8 mouse cellular contexts compared by ENCODE assay signal in genomic region chr1:106758734-106759571, GRCm38 (mm10). TPM values are rescaled to one million over a fixed set of nuclear protein-coding genes. Genes with fewer than 3 reads are reported as not detected.
DNase-seq lines count a peak whose midpoint lies in the region; ATAC-seq and TF ChIP-seq lines count a peak whose summit lies in the region.

No protein-coding gene starts in this region.

- DNase-seq in heart, postnatal 25 days (ENCODE audit: low spot score): no peak
- DNase-seq in cerebellum, adult 2 months: peak in 1 of 2 experiments; percentile 30

- WGBS in heart, embryonic 11.5 days (ENCODE audit: insufficient replicate concordance): 3% methylated on average over 34 of the region's 34 CpGs
- WGBS in cerebellum, adult 2 months: under 1% methylated on average over 34 of the region's 34 CpGs
- WGBS in intestine, embryonic 16.5 days: 2% methylated on average over 34 of the region's 34 CpGs
- 2% methylated on average over 34 of the region's 34 CpGs for WGBS in limb, embryonic 15.5 days
- 4% methylated on average over 34 of the region's 34 CpGs for WGBS in midbrain, embryonic 15.5 days
- 1% methylated on average over 34 of the region's 34 CpGs for WGBS in stomach, embryonic 14.5 days

- H3K4me1 ChIP-seq in heart, embryonic 11.5 days (ENCODE audit: control insufficient read depth, insufficient read depth, low read length): peaks cover 6% of the 10 kb centered on the region
- H3K4me1 ChIP-seq in cerebellum, adult 2 months (ENCODE audit: control insufficient read depth, insufficient read depth, low read length): peaks cover 4% of the 10 kb centered on the region
- H3K4me1 ChIP-seq in intestine, embryonic 16.5 days (ENCODE audit: control insufficient read depth, insufficient read depth, low read length): peaks cover 19% of the 10 kb centered on the region
- H3K4me1 ChIP-seq in limb, embryonic 15.5 days: peaks cover 12% of the 10 kb centered on the region
- peaks cover 16% of the 10 kb centered on the region for H3K4me1 ChIP-seq in midbrain, embryonic 15.5 days
- H3K4me1 ChIP-seq in stomach, embryonic 14.5 days (ENCODE audit: control insufficient read depth, insufficient read depth, low read length): peaks cover 14% of the 10 kb centered on the region

- peak; percentile 71 for ATAC-seq in heart, embryonic 11.5 days (replicated peaks; ENCODE audit: insufficient number of reproducible peaks, low FRiP score, low TSS enrichment)
- ATAC-seq in frontal cortex, adult (ENCODE audit: low TSS enrichment): peak; percentile 21
- peak; percentile 70 for ATAC-seq in intestine, embryonic 16.5 days
- ATAC-seq in limb, embryonic 15.5 days (ENCODE audit: insufficient number of reproducible peaks, low FRiP score, low TSS enrichment, low read depth): peak; percentile 35
- ATAC-seq in midbrain, embryonic 15.5 days (replicated peaks): peak; percentile 37
- ATAC-seq in stomach, embryonic 14.5 days (ENCODE audit: insufficient number of reproducible peaks, insufficient read depth, low FRiP score, low read depth): peak; percentile 59

- intact Hi-C loops in heart, postnatal 25 days (cut with DNase I): no loop called here

- peak overlapping the region; percentile 75 for H3K4me3 ChIP-seq in heart, embryonic 11.5 days (ENCODE audit: low read depth, low read length)
- H3K4me3 ChIP-seq in cerebellum, adult 2 months (replicated peaks; ENCODE audit: insufficient read depth, low read depth, low read length): peak overlapping the region; percentile 59
- H3K4me3 ChIP-seq in intestine, embryonic 16.5 days (ENCODE audit: low read length): peak overlapping the region; percentile 80
- H3K4me3 ChIP-seq in limb, embryonic 15.5 days: peak overlapping the region; percentile 83
- H3K4me3 ChIP-seq in midbrain, embryonic 15.5 days: peak overlapping the region; percentile 72
- peak overlapping the region; percentile 75 for H3K4me3 ChIP-seq in stomach, embryonic 14.5 days (ENCODE audit: low read depth, low read length)

- peak overlapping the region; percentile 78 for H3K9ac ChIP-seq in heart, embryonic 11.5 days (ENCODE audit: low read depth, low read length)
- H3K9ac ChIP-seq in intestine, embryonic 16.5 days (ENCODE audit: low read depth, low read length): peak overlapping the region; percentile 75
- H3K9ac ChIP-seq in limb, embryonic 15.5 days: peak overlapping the region; percentile 72
- peak overlapping the region; percentile 64 for H3K9ac ChIP-seq in midbrain, embryonic 15.5 days
- peak overlapping the region; percentile 63 for H3K9ac ChIP-seq in stomach, embryonic 14.5 days (replicated peaks; ENCODE audit: low read depth, low read length)

- H3K9me3 ChIP-seq in heart, embryonic 11.5 days (replicated peaks; ENCODE audit: control insufficient read depth, low read length): no peaks in the 10 kb centered on the region
- H3K9me3 ChIP-seq in intestine, embryonic 16.5 days (ENCODE audit: control insufficient read depth, low read length): no peaks in the 10 kb centered on the region
- no peaks in the 10 kb centered on the region for H3K9me3 ChIP-seq in limb, embryonic 15.5 days
- H3K9me3 ChIP-seq in midbrain, embryonic 15.5 days: no peaks in the 10 kb centered on the region
- no peaks in the 10 kb centered on the region for H3K9me3 ChIP-seq in stomach, embryonic 14.5 days (ENCODE audit: control insufficient read depth, low read depth, low read length)

- no peak for TF ChIP-seq CTCF in cerebellum, adult 2 months (IDR thresholded peaks at IDR 0.05; ENCODE audit: borderline replicate concordance, insufficient read depth, low read depth, low read length)

- H3K27me3 ChIP-seq in heart, embryonic 11.5 days (ENCODE audit: control insufficient read depth, insufficient read depth, low read length): no peaks in the 10 kb centered on the region
- no peaks in the 10 kb centered on the region for H3K27me3 ChIP-seq in cerebellum, adult 2 months (ENCODE audit: control insufficient read depth, insufficient read depth, low read length)
- no peaks in the 10 kb centered on the region for H3K27me3 ChIP-seq in intestine, embryonic 16.5 days (replicated peaks; ENCODE audit: control insufficient read depth, insufficient read depth, low read length)
- H3K27me3 ChIP-seq in limb, embryonic 15.5 days: no peaks in the 10 kb centered on the region
- H3K27me3 ChIP-seq in midbrain, embryonic 15.5 days (replicated peaks): no peaks in the 10 kb centered on the region
- H3K27me3 ChIP-seq in stomach, embryonic 14.5 days (ENCODE audit: control insufficient read depth, insufficient read depth, low read length): no peaks in the 10 kb centered on the region

- no peaks in the 10 kb centered on the region for H3K36me3 ChIP-seq in heart, embryonic 11.5 days (ENCODE audit: control insufficient read depth, insufficient read depth, low read length)
- no peaks in the 10 kb centered on the region for H3K36me3 ChIP-seq in intestine, embryonic 16.5 days (ENCODE audit: control insufficient read depth, insufficient read depth, low read length)
- peaks cover 3% of the 10 kb centered on the region for H3K36me3 ChIP-seq in limb, embryonic 15.5 days
- no peaks in the 10 kb centered on the region; the same call in 1 of the 2 replicates for H3K36me3 ChIP-seq in midbrain, embryonic 15.5 days (replicated peaks)
- H3K36me3 ChIP-seq in stomach, embryonic 14.5 days (ENCODE audit: control insufficient read depth, insufficient read depth, low read length): no peaks in the 10 kb centered on the region

- peak overlapping the region; percentile 100 for H3K4me2 ChIP-seq in heart, embryonic 11.5 days
- H3K4me2 ChIP-seq in intestine, embryonic 16.5 days (ENCODE audit: low read depth, low read length): peak overlapping the region; percentile 95
- H3K4me2 ChIP-seq in limb, embryonic 15.5 days: peak overlapping the region; percentile 93
- H3K4me2 ChIP-seq in midbrain, embryonic 15.5 days: peak overlapping the region; percentile 95
- H3K4me2 ChIP-seq in stomach, embryonic 14.5 days (replicated peaks; ENCODE audit: low read depth, low read length): peak overlapping the region; percentile 76

- peak overlapping the region; percentile 87 for H3K27ac ChIP-seq in heart, embryonic 11.5 days (ENCODE audit: low read depth, low read length)
- H3K27ac ChIP-seq in cerebellum, adult 2 months (ENCODE audit: insufficient read depth, low read length): no peak overlapping the region
- peak overlapping the region; percentile 86 for H3K27ac ChIP-seq in intestine, embryonic 16.5 days (ENCODE audit: low read length)
- H3K27ac ChIP-seq in limb, embryonic 15.5 days: peak overlapping the region; percentile 86
- peak overlapping the region; percentile 90 for H3K27ac ChIP-seq in midbrain, embryonic 15.5 days
- H3K27ac ChIP-seq in stomach, embryonic 14.5 days (ENCODE audit: low read length): peak overlapping the region; percentile 75

- no peak for TF ChIP-seq POLR2A in cerebellum, adult 2 months (IDR thresholded peaks at IDR 0.05; ENCODE audit: borderline replicate concordance, insufficient read depth, low read length)

RNA-seq across cellular contexts. Expression of gene Kdsr, which starts 0.6 kb away (rescaled TPM):
- 7.1 and 8.2 TPM in 2 replicates for polyA plus RNA-seq in heart, embryonic 11.5 days (2014; fragmentation: Nextera tagmentation; extraction: Ambion mirVana)
- 1 to 10 TPM; 6.1 to 6.9 TPM for total RNA-seq in heart, postnatal 25 days (2021)
- polyA plus RNA-seq in cerebellum, adult 2 months (2012; rRNA removed): 18.7 and 20.5 TPM in 2 replicates
- 14.9 and 17.1 TPM in 2 replicates for polyA plus RNA-seq in intestine, embryonic 16.5 days (2015; fragmentation: Nextera tagmentation; extraction: Ambion mirVana)
- polyA plus RNA-seq in limb, embryonic 15.5 days (2015; fragmentation: Nextera tagmentation; extraction: Ambion mirVana): 19.4 TPM in 2 replicates
- 14.9 and 17.0 TPM in 2 replicates for polyA plus RNA-seq in midbrain, embryonic 15.5 days (2015; fragmentation: Nextera tagmentation; extraction: Ambion mirVana)
- polyA plus RNA-seq in stomach, embryonic 14.5 days (2014; fragmentation: Nextera tagmentation; extraction: Ambion mirVana): 18.4 and 19.2 TPM in 2 replicates

RNA-seq across cellular contexts. Expression of gene Vps4b, which starts 37.6 kb away (rescaled TPM):
- 47.6 and 59.2 TPM in 2 replicates for polyA plus RNA-seq in heart, embryonic 11.5 days (2014; fragmentation: Nextera tagmentation; extraction: Ambion mirVana)
- 10 to 100 TPM; 27.6 to 31.6 TPM for total RNA-seq in heart, postnatal 25 days (2021)
- polyA plus RNA-seq in cerebellum, adult 2 months (2012; rRNA removed): 26.5 and 33.0 TPM in 2 replicates
- 68.9 and 78.2 TPM in 2 replicates for polyA plus RNA-seq in intestine, embryonic 16.5 days (2015; fragmentation: Nextera tagmentation; extraction: Ambion mirVana)
- polyA plus RNA-seq in limb, embryonic 15.5 days (2015; fragmentation: Nextera tagmentation; extraction: Ambion mirVana): 64.1 and 70.7 TPM in 2 replicates
- polyA plus RNA-seq in midbrain, embryonic 15.5 days (2015; fragmentation: Nextera tagmentation; extraction: Ambion mirVana): 30.2 and 32.1 TPM in 2 replicates
- 74.1 and 82.3 TPM in 2 replicates for polyA plus RNA-seq in stomach, embryonic 14.5 days (2014; fragmentation: Nextera tagmentation; extraction: Ambion mirVana)

RNA-seq across cellular contexts. Expression of gene Bcl2, which starts 44.9 kb away (rescaled TPM):
- polyA plus RNA-seq in heart, embryonic 11.5 days (2014; fragmentation: Nextera tagmentation; extraction: Ambion mirVana): 7.3 and 7.9 TPM in 2 replicates
- 1 to 10 TPM; 3.7 to 4.4 TPM for total RNA-seq in heart, postnatal 25 days (2021)
- polyA plus RNA-seq in cerebellum, adult 2 months (2012; rRNA removed): 3.9 and 4.6 TPM in 2 replicates
- polyA plus RNA-seq in intestine, embryonic 16.5 days (2015; fragmentation: Nextera tagmentation; extraction: Ambion mirVana): 10.1 and 11.9 TPM in 2 replicates
- 19.2 and 20.3 TPM in 2 replicates for polyA plus RNA-seq in limb, embryonic 15.5 days (2015; fragmentation: Nextera tagmentation; extraction: Ambion mirVana)
- 15.6 and 15.7 TPM in 2 replicates for polyA plus RNA-seq in midbrain, embryonic 15.5 days (2015; fragmentation: Nextera tagmentation; extraction: Ambion mirVana)
- polyA plus RNA-seq in stomach, embryonic 14.5 days (2014; fragmentation: Nextera tagmentation; extraction: Ambion mirVana): 16.2 and 19.2 TPM in 2 replicates

Comparison
In these comparisons a context has a peak if more than half of its experiments do, and no peak if none do; other contexts are left out.
1. ATAC-seq: peak in every context shown above with its lines; median percentile 71 in heart, embryonic 11.5 days; 70 in intestine, embryonic 16.5 days; 59 in stomach, embryonic 14.5 days; 37 in midbrain, embryonic 15.5 days; 35 in limb, embryonic 15.5 days; 21 in frontal cortex, adult.